Mouse (Mus musculus) left cerebral cortex, adult 18-20 months (tissue): Measurements from ENCODE around the gene Inpp4a. TPM values are rescaled to one million over a fixed set of nuclear protein-coding genes. Genes with fewer than 3 reads are reported as not detected.

Source experiments
- DNase-seq, 2 experiments: peaks; one replicate each; pipeline ENCODE4 v3.0.0; 2021 to 2022; ENCODE audit warnings: low spot score in 2 of 2, mixed read lengths in 1 of 2
- total RNA-seq, 2 experiments: library from RNA; stranded (reverse); gene quantifications; 2 replicates each; pipeline ENCODE4 v1.2.3; 2021

Inpp4a gene
- total RNA-seq, 2 experiments from 2014 or later = 212 to 215 TPM

DNA sequence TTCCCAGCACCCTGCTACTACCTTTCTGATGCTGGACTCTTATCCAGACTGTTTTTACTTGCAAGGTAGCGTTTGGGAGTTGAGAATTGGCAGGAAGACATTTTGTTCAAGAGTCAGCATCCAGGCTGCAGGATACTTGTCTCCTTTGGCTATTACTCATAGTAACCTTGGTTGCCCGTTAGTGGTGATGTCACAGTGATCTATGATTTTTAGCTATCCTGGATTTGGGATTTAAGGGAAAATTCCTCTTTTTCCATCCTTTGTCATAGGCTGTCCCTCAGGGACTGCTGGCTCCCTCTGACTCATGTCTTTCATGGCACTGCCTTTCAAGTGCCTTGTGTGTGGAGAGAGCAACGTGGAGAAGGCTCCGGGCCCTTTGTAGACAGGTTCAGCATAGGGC lies 53.8 kb downstream of the Inpp4a start:
- DNase-seq = no peak

DNA sequence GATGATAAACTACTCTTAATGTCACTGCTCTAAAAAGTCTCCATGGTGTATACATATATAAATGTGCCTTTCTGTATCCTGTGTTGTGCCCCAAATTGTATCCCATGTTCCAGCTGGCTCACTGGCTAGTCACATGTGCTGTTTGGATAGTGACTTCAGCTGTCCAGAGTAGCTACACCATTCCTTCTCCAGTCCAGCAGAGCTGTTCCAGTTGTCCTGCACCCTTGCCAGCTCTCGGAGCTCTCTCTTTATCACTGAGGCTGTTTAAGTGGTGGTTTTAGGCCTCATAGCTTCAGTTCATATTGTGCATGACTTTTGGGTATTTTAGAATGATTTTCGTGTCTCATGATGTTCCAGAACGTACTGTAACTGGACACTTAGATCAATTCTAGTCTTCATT lies 55.8 kb downstream of the Inpp4a start:
- DNase-seq = no peak

DNA sequence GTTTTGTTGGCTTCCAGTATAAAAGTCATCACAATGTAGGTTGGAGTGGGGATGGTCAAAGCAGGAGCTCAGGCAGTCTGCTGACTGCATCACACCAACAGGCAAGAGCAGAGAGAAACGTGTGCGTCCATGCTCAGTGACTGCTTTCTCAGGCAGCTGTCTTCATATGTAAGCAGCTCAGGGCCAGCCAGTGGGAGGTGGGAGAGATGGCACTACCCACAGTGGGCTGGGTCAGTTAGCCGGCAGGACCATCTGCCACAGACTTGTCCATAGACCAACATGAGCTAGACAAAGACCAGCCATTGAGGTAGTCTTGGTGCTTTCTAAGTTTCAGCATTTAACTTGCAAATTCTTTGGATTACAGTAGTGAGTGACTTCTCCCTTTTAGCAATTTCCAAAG lies 56.6 kb downstream of the Inpp4a start:
- DNase-seq = no peak

DNA sequence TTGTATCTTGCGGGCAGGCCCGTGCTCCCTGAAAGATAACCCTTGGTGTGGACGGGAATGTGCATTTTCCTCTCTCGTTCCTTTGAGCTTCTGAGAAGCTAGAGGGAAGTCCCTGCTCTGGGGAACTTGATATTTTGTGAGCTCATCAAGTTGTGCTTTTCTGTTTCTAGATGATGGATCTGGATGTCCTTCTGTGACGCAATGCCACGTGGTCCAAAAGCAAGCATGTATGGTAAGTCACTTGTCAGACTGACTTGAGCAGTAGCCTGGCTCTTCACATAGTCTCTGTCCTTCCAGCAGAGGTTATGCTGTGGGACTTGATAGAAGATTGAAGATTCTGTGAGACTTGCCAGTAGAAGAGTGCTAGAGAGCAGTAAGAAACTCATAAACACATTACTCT lies 57.5 kb downstream of the Inpp4a start:
- DNase-seq = no peak

DNA sequence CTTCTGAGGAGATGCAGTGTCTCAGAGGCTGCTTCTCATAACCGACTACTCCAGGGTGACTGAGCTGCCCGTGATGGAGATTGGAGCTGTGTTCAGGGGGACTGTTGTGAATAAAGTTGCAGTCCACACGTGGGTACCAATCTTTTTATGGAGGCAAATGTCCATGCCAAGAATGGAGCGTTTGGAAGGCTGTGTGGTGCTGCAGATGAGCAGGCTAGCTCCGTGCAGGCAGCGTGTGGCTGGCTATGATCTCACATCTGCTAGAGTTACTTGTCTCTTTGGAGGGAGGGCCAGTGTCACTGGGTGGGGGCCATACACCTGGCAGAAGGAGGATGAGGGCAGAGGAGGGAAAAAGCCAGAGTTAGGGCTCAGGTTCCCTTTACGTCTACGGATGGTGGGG lies 59.0 kb downstream of the Inpp4a start:
- no peak for DNase-seq

DNA sequence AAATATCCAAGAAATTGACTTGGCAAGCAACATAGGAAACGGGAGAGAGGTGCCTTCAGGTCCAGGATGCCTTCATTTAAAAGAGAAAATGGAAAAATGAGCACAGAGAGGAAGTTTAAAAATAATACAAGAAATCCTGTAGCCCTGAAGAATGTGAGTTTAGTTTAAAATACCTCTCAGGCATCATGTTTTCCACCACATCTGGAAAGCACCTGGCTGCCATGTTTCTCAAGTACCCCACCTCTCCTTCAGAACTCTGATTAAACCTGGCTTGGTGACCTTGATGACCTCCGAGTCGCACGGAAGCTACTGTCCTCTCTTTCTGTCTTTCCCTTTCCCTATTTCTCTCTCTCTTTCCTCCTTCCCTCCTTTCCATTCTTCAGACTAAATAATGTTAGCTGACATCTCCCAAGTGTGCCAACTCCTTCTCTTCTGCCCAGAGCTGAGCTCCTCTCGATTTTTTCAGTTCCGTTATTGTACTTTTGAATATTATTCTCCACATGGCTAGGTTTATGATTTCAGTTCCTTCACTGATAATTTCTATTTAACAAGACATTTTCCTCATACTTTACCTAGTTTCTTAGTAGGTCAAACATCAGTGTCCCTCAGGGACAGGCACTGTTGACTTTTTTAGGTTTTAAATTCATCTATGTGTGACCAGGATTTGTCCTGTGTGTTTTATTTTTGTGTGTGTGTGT lies 59.9 kb downstream of the Inpp4a start:
- DNase-seq = no peak

DNA sequence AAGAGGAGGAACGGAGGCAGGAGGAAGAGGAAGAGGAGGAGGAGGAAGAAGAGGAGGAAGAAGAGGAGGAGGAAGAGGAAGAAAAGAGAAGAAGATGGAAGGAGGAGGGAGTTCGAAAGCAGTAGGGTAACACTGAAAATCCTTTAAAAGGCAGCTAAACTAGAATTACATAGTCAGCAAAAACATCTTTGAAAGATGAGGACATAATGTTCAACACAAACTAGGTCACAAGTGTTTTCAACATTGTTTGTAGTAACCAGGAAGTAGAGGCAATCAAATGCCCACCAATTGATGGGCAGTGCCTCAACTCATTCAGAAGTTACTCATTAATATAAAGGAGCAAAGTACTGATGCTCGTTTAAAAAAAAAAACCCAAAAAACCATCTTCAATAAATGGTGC lies 61.1 kb downstream of the Inpp4a start:
- no peak for DNase-seq

DNA sequence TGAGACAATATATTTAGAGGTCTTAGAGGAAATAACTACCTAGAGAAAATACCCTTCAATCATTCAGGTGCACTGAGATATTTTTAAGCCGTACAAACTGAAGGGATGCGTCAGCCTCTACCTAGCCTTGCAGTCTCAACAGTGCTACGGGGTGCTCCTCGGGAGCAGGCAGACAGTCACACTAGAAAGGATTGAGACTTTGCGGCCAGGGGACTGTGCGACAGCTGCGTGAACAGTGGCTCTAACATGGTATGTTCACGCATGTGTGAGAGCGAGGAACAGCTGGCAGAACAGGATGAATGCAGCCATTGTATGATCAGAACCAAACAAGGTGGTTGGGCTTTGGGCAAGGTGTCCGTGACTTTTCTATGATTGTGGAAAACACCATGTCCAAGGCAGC lies 63.1 kb downstream of the Inpp4a start:
- DNase-seq = no peak

DNA sequence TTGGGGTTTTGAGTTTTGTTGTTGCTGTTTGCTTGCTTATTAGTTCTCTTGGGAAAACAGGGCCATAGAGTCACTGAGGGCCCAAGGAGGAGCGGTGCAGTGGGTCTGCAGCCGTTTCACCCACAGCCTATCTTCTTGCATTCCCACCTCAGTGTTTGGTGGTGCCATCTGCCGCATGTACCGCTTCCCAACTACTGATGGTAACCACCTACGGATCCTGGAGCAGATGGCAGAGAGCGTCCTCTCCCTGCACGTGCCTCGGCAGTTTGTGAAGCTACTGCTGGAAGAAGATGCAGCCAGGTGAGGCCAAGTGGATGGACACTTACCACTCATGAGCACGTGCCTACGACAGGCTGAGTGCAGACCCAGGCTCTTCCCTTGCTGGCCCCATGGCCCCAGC lies 68.5 kb downstream of the Inpp4a start:
- DNase-seq = peak; percentile 76 to 82

DNA sequence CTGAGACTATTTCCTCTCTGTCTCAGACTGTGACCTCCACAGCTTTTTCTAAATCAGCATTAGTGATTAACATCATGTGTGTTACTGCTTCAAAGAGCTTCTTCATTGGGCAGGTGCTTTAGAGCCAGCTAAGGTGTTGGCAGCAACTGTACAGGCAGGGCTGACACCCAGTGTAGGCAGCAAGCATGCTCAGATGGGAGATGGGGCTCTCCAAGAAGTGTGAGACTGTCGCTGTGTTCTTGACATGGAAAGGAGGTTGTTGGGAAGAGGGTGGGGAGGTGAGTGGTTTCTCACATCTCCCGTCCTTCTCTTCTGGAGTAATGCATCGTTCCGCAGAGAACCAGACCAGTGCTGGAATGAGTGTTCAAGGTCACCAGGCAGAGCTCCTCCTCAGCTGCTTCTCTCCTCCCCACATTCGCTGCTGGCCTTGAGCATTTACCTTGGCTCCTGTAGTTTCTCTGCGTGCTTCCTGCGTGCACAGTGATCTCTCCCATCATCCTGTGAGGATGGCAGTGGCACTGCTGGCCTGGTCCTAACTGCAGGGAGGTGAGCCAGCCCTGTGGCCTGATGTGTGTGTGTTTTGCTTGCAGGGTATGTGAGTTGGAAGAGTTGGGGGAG lies 69.2 kb downstream of the Inpp4a start:
- DNase-seq = no peak

DNA sequence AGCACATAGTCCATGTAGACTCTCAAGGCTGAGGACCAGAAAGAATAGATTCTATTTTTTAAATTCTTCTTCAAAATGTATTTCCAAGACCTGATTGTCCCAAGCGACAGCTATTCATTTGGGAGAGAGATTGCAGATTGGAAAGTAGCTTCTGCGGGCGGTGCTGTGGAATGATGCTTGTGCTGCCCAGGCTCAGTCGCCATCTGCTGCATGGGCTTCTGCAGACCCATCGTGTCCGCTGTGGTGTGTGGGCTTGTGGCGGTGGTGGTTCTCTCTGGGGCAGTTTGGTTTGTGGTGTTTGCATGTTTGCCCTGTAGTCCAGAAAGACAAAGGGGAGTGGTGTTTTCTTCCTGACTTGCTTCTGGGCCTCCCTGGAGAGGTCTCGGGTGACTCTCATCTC lies 76.5 kb downstream of the Inpp4a start:
- DNase-seq = peak in 1 of 2 experiments; percentile 61

DNA sequence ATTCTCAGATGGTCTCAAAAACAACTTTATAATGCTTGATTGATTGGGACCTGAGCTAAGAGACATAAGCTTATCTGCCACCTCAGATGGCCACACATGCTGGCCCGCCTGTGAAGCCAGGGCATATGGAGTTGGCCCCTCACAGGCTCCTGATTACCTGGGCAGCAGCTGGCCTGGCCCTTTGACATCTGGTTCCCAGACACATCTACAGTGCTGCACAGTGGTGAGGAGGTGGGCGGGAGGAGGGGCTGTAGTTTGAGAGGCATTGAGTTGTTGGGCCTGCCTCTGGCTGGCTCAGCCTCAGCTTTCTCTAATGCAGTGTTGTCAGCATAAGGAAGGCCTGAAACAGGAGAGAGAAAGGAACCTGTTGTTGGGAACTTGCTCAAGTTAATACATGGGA lies 77.1 kb downstream of the Inpp4a start:
- DNase-seq = no peak

DNA sequence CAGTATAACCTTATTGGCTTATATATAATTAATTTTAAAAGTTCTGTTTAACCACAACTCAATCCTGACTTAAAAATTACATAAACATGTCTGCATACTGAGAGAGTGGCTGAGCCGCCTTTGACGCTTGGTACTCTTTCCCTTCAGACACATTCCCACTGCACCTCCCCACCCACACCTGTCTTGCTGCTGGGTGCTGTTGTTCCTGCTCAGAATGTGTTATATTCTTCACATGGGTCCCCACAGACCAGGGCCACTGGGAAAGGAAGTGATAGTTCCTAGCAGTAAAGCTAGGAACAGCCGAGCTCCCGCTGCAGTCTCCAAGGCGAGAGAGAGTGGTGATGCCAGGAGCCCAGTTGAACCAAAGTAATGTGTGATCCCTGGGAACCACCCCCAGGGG lies 78.4 kb downstream of the Inpp4a start:
- peak in 1 of 2 experiments; percentile 48 for DNase-seq

DNA sequence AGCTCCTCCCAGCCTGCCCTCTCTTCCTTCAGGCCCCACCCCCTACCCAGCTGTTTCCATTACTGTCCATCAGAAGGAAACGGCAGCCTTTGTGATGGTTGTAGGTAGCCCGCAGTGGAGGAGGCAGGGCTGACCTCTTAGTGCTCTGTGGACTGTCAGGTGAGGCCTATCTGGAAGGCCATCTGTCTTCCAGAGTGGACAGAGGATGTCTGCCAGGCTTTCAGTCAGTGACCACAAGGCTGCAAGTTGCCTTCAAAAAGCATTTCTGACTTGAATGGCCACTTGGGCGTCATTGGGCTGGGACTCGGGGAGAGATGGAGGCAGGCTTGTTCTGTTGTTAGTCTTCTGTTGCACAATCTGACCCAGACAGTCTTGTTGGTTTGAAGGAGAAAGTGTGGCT lies 79.9 kb downstream of the Inpp4a start:
- DNase-seq = no peak

DNA sequence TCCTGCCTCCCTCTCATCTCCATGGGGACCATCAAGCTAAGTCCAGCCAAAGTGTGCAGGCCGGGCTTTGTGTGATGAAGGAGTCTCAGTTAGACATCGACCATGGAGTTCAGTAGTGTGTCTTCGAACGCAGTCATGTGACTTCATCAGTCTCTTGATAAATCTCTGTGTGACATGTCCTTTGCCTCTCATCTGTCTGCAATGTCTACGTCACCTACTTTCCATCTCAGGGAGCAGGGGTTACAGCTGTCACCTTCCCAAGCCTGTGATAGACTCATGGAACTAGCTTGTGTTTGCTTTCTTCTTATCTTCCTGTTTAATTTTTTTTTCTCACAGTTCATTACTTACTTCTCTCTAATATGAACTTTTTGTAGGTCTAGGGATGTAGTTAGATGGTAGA lies 81.2 kb downstream of the Inpp4a start:
- no peak for DNase-seq

DNA sequence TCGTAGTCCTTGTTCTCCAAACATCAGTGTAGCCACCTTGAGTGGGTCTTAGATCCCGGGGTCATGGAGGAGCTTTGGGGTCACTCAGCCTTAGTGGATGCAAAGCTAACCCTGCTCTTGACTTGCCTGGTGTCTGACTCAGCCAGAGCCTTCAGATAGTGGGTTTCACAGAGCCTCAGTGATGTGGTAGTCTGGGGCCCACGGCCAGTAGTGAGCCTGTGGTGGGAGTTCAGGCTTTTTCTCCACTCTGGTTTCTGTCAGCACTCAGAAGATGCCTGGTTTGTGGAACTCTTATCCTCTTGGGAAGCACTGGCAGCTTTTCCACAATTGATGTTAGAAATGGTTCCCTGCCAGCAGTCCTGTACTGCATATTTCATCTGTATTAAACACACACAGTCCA lies 84.6 kb downstream of the Inpp4a start:
- DNase-seq = no peak

DNA sequence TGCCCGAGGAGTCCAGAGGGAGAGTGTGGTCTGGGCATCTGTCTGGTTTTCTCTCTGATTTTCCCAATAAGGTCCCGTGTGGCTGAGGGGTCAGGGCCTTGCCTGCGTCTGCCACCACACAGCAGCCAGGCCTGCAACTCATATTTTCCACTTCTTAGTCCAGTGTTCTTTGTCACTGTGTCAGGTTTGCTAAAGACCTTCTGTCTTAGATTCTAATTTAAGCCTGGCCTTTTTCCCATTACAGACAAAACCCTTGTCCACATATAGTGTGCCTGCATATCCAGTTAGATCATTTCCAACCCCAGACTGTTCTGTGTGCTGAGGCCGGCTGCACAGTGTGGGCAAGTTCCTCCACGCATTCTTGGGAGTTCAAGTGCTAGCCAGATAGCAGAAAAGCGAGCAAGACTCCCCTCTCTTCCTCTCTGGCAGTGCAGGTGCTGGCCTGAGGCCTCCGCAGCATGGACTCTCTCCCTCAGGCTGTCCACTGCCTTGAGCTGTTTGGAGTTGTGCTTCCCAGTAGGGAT lies 86.8 kb downstream of the Inpp4a start:
- no peak for DNase-seq

DNA sequence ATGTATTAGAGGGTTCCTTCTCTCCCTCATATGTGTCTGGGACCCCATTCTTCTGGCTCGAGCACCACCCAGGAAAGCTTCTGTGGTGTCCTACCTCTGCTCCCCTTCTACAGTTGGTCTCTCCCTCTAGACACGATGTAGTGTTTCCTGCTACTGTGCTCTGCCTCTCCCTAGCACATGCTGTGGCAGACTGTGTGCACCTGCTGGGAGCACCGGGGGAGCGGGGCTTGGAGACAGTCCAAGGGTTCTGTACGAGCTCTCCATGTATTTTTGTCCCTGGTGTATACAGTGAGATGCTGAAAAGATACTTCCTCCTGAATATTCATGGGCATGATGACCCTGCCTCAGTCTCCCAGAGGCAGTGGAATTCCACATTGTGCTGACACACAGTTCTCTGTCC lies 93.5 kb downstream of the Inpp4a start:
- peak in 1 of 2 experiments; percentile 34 for DNase-seq

DNA sequence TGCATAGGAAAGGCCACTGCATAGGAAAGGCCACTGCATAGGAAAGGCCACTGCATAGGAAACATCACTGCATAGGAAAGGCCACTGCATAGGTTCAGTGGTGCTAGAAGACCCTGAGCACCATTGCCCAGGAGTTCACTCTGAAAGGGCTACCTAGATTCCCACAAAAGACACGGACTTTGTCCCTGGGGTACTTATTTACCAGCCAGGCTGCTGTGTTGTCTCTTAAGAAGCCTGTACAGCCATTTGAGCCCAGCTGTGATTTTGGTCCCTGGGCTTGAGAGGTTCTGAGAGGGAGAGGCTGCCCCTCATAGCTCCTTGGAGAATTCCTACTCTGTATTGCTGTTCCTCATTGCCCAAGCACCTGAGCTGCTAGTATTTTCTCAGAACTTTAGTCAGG lies 96.8 kb downstream of the Inpp4a start:
- DNase-seq = no peak

DNA sequence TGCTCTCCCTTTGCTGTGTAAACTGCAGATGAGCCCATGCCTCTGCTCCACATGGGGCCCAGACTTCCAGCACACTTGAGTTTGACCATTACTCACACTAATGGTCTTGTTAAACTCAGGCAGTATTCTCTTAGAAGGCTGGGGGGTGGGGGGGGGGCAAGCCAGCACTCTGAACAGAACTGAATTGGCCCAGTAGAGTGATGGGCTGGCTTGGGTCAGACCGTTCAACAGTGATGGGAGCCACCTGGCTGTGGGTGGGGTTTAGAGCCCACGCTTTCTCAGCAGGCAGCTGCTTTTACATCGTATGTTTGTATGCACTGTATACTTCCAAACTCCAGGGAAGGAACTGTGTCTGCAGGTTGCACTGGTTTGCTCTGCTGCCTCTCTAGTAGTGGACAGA lies 99.3 kb downstream of the Inpp4a start:
- no peak for DNase-seq

DNA sequence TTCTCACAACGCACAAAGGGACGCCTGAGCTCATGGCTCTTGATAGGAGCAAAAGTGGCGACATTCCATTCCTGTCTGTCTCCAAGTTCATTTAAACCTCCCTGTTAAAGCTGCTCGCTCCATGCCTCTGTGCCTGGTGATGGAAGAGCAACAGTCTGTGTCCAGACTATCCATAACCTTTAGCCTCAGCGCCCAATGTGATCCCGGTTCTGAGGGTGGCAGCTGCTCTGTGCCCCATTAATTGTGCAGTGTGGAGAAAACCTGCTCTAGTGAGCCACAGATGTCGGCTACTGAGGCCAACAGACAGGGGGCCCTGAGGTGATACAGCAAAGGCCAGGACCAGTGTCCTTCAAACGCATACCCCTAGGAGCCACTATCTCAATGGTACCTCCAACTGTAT lies 100.1 kb downstream of the Inpp4a start:
- DNase-seq = no peak

DNA sequence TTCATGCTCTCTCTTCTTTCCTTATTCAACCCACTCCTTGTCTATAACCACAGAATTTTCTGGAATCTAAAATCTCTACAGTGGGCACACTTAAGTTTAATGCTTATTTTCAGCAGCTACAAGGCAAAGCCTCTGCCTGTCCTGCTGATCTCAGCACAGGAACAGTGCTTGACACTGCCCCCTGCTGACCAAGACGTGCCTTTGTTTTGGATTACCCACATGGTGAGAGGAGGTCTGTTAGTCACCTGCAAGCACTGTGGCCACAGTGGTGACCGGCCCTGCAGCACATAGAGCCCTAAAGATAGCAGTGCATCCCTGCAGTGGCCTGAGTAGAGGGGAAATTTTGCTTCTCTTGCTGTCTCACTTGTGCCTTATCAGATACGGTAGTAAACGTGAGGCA lies 102.0 kb downstream of the Inpp4a start:
- peak; percentile 65 to 73 for DNase-seq

DNA sequence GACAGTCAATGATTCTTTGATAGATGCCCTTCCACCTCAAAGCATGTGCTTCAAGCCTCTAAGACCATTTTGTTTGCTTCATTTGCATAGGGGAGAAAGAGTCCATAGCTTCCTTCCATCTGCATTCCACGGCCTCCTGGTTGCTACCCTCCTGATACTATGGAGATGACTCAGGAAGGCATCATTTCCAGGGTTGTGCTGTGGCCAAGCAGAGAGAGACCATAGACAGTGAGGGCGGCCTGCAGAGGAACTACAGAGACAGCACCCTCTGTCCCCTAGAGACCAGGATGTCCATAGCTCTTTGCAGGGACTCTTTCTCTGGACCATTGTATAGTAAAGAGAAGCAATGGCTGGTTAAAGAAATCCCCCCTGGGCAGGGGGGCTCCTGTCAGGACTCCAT lies 105.5 kb downstream of the Inpp4a start:
- no peak for DNase-seq
